12 mouse cellular contexts compared by ENCODE assay signal in the genomic region with DNA sequence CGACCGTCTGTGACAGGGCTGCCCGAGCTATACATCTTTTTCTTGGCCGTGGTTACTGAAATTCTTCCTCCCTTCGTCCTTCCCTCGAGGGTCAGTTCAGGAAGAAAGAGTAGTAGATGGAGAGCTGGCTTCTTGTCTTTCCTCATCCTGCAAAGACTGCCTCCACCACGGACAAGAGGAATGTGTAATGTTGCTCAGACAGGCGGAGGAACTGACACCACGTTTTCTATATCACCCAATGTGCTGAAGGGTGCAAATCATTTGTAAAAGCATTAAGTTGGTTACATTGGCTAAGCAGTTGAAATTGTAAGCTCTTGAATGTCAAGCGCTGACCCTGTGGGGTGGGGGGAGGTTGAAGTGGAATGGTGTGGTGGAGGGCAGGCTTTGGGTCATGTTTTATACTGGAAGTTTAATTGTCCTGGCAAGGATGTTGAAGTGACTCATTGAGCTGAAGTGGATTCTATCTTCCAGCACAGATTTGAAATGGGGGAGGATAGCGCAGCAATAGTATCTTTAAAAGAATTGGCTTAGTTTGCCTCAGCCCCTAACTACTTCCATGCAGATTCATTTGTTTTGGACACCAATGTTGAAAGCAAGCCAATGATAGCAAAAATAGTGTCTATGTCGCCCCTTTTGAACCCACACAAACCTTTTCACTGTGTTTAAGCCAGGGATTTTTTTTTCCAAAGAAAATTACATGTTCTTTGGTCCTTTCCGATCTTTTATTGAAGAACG.
A peak's percentile ranks its signal among the peaks of the same experiment; 100 is the strongest.
DNase-seq lines count a peak whose midpoint lies in the region; TF ChIP-seq lines count a peak whose summit lies in the region.
"Had no signal": no experiment of that assay in that cellular context is flagged by ENCODE, and none has a peak within 500 bp of the region (broad histone marks: within the 10 kb centered on the region; RNA-seq: fewer than 3 reads in every experiment).

No protein-coding gene starts in this region.

- H3K4me3 ChIP-seq in embryonic fibroblast, embryonic 13.5 days (ENCODE audit: insufficient read depth, low read length), result no peak overlapping the region
- H3K4me3 ChIP-seq: midbrain, embryonic 12.5 days; neural tube, embryonic 12.5 days had no signal

- TF ChIP-seq POLR2A in embryonic fibroblast, embryonic 13.5 days (IDR thresholded peaks at IDR 0.05; ENCODE audit: low read depth, low read length), result no peak

- peak overlapping the region; percentile 21; the same call in 1 of the 2 replicates for H3K27ac ChIP-seq in embryonic fibroblast, embryonic 13.5 days (ENCODE audit: insufficient read depth, low read length)
- H3K27ac ChIP-seq: midbrain, embryonic 12.5 days; neural tube, embryonic 12.5 days had no signal

- peaks cover 5% of the 10 kb centered on the region for H3K4me1 ChIP-seq in embryonic fibroblast, embryonic 13.5 days (ENCODE audit: control insufficient read depth, insufficient read depth, low read length)
- H3K4me1 ChIP-seq: midbrain, embryonic 12.5 days; neural tube, embryonic 12.5 days had no signal

- intact Hi-C loops in heart, postnatal 25 days (cut with DNase I), result no loop called here
- intact Hi-C loops in left cerebral cortex, postnatal 4 days (cut with DNase I), result no loop called here

- no peak for TF ChIP-seq CTCF in embryonic fibroblast, embryonic 13.5 days (IDR thresholded peaks at IDR 0.05; ENCODE audit: borderline replicate concordance, insufficient read depth, low read length)

- DNase-seq in heart, adult 18-20 months, result peak; percentile 29 to 46
- DNase-seq in heart, postnatal 25 days (ENCODE audit: low spot score), result no peak
- peak; percentile 46 for DNase-seq in heart, postnatal 4 days
- peak; percentile 34 for DNase-seq in kidney, postnatal 36 days
- DNase-seq in layer of hippocampus, adult 11-12 months (ENCODE audit: low spot score), result no peak
- DNase-seq in layer of hippocampus, postnatal 25 days (ENCODE audit: extremely low spot score in 1 of 2, low spot score in 1 of 2), result no peak
- no peak for DNase-seq in left cerebral cortex, postnatal 4 days
- DNase-seq: cerebellum, postnatal 36 days; right cerebral cortex, adult 18-20 months had no signal

Comparison
In these comparisons a context has a peak if more than half of its experiments do, and no peak if none do; other contexts are left out.
1. DNase-seq: peak in heart, adult 18-20 months (2 of 2), heart, postnatal 4 days (single experiment) and kidney, postnatal 36 days (2 of 2); none in heart, postnatal 25 days (single experiment), layer of hippocampus, adult 11-12 months (single experiment), layer of hippocampus, postnatal 25 days (0 of 2) and left cerebral cortex, postnatal 4 days (single experiment).